Mouse (Mus musculus) bone marrow macrophage, adult 2 months (primary cell): ENCODE measurements at regions not wholly inside any gene's neighbourhood (a gene's known extent, or its start where the extent isn't known, plus 50 kb on each side); places are given as distances from the start of the nearest gene placed in this dataset.

Experiments
- H3K27ac ChIP-seq: 2 replicates; pipeline ENCODE4 v1.5.1; 2012; ENCODE audit warnings: low read depth, low read length; ENCODE audit not compliant: insufficient read depth
- H3K4me1 ChIP-seq: 2 replicates; pipeline ENCODE4 v1.6.1; 2012; ENCODE audit warnings: low read length; ENCODE audit not compliant: control insufficient read depth, insufficient read depth
- H3K4me3 ChIP-seq: 2 replicates; pipeline ENCODE4 v1.5.1; 2012; ENCODE audit warnings: mild to moderate bottlenecking, low read length, moderate library complexity; ENCODE audit not compliant: insufficient read depth
- CTCF ChIP-seq: IDR thresholded peaks from 2 replicates; pipeline ENCODE4 v1.5.1; 2012; ENCODE audit warnings: low read depth, mild to moderate bottlenecking, low read length, moderate library complexity
- POLR2A ChIP-seq: IDR thresholded peaks from 2 replicates; pipeline ENCODE4 v1.6.1; 2012; ENCODE audit warnings: mild to moderate bottlenecking, low read depth, low read length, borderline replicate concordance

- no peak overlapping the region for H3K27ac ChIP-seq
- no peak overlapping the region for H3K4me3 ChIP-seq
- H3K4me1 ChIP-seq = no peaks in the 10 kb centered on the region
- no peak for TF ChIP-seq CTCF
- no peak for TF ChIP-seq POLR2A
Observed at GRCm38 (mm10) chr9:22937686-22938391, 285.0 kb upstream of the Bmper start.

- TF ChIP-seq POLR2A (no peak), CTCF (no peak)
- H3K27ac ChIP-seq = no peak overlapping the region
- no peaks in the 10 kb centered on the region for H3K4me1 ChIP-seq
- no peak overlapping the region for H3K4me3 ChIP-seq
Observed at GRCm38 (mm10) chr9:22944992-22945391, 277.9 kb upstream of the Bmper start.

- Histone ChIP-seq H3K4me1 (no peaks in the 10 kb centered on the region), H3K27ac (no peak overlapping the region), H3K4me3 (no peak overlapping the region)
- TF ChIP-seq POLR2A (no peak), CTCF (no peak)
Observed at GRCm38 (mm10) chr9:22945426-22945955, 277.4 kb upstream of the Bmper start.

GRCm38 (mm10) chr9:22952571-22953442, 270.1 kb upstream of the Bmper start:
- H3K4me3 ChIP-seq = no peak overlapping the region
- no peak for TF ChIP-seq POLR2A
- no peak for TF ChIP-seq CTCF
- no peak overlapping the region for H3K27ac ChIP-seq
- H3K4me1 ChIP-seq = no peaks in the 10 kb centered on the region

- Histone ChIP-seq H3K27ac (no peak overlapping the region), H3K4me3 (no peak overlapping the region), H3K4me1 (peaks cover 4% of the 10 kb centered on the region)
- no peak for TF ChIP-seq CTCF
- TF ChIP-seq POLR2A = no peak
Observed at GRCm38 (mm10) chr9:22962269-22962815, 260.5 kb upstream of the Bmper start.

- TF ChIP-seq CTCF (no peak), POLR2A (no peak)
- H3K27ac ChIP-seq = no peak overlapping the region
- H3K4me1 ChIP-seq = no peaks in the 10 kb centered on the region
- no peak overlapping the region for H3K4me3 ChIP-seq
Observed at GRCm38 (mm10) chr9:22971312-22971711, 251.6 kb upstream of the Bmper start.

- TF ChIP-seq CTCF = no peak
- TF ChIP-seq POLR2A = no peak
- Histone ChIP-seq H3K4me1 (no peaks in the 10 kb centered on the region), H3K4me3 (no peak overlapping the region), H3K27ac (no peak overlapping the region)
Observed at GRCm38 (mm10) chr9:22976748-22977147, 246.1 kb upstream of the Bmper start.

- H3K27ac ChIP-seq = no peak overlapping the region
- no peak for TF ChIP-seq POLR2A
- TF ChIP-seq CTCF = no peak
- H3K4me1 ChIP-seq = no peaks in the 10 kb centered on the region
- no peak overlapping the region for H3K4me3 ChIP-seq
Observed at GRCm38 (mm10) chr9:22979627-22980026, 243.2 kb upstream of the Bmper start.

- Histone ChIP-seq H3K4me1 (no peaks in the 10 kb centered on the region), H3K27ac (no peak overlapping the region), H3K4me3 (no peak overlapping the region)
- no peak for TF ChIP-seq POLR2A
- TF ChIP-seq CTCF = no peak
Observed at GRCm38 (mm10) chr9:22989508-22989907, 233.4 kb upstream of the Bmper start.
